Mouse (Mus musculus) natural killer cell, adult 2 months (primary cell): ENCODE measurements around the gene Agrp.

Experiments
- DNase-seq, 2 experiments: peaks; one replicate each; pipeline ENCODE4 v3.0.0; 2022; ENCODE audit warnings: low spot score in 2 of 2

The Agrp gene

GRCm38 (mm10) chr8:105601301-105601700 is 35.9 kb downstream of the Agrp start:
- no peak for DNase-seq

DNA sequence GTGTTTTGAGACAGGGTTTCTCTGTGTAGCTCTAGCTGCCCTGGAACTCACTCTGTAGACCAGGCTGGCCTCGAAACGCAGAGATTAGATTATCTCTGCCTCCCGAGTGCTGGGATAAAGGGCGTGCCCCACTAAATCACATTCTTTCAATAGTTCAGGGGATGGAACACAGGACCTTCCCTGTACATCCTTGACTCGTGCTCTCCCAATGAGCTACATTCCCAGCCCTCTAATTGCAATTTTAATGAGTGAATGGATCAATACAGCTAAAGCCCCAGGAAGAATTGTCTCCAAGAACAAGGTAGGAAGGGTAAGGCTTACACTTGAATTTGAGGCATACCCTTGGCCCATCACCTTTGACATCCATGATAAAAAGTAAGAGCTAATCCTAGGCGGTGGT is 38.4 kb downstream of the Agrp start:
- DNase-seq, result no peak

GRCm38 (mm10) chr8:105596362-105597034 is 40.7 kb downstream of the Agrp start:
- DNase-seq, result peak; percentile 60 to 72

DNA sequence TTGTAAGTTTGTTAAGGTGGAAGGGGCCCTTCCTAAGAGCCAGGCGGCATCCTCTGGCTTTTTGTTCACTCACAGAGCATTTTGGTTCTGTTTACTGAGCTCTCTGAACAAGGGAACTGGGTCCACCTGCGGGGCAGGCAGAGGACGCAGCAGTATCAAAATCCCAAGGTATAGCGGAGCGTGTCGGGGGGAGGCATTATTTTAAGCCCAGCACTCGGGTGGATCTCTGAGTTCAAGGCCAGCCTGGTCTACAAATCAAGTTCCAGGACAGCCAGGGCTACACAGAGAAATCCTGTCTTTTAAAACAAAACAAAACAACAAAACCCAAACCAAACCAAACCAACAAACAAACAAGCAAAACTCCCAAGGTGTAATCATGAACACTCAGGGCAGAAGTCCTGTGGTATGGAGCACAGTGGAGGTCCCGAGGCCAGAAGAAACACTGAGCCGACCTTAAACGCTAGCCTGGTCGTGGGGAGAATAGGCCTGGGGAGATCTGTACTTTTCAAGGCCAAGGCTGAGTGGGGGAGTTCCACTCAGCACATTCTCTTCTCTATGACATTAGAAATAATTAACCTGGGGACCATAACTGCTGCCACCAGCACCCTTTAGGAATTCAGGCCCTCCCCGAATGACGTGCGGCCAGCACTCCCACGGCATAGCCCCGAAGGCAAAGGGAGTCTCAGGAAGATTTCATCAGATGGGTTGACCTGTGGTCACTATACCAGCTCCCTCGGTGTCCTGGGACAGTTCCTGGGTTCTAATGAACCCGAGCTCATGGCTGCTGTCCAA is 42.5 kb downstream of the Agrp start:
- no peak for DNase-seq

DNA sequence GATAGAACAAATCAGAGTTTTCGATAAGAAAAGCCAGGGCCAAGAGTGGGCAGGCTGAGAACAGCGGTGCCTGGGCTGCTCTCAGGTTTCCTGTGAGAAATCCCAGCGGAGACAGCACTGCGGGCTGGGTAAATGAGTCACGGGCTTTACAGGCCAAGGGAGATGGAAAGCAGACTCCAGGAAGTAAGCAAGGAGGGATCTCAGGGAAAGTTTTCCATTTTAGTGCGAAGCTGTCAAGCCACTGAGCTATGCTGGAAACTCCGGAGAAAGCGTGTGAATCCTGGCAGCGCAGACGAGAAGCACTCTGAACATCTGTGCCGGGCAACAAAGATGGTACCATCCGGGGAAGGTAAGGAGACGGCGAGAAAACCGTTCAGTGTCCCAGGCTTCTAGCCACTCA is 43.3 kb downstream of the Agrp start:
- DNase-seq, result no peak

GRCm38 (mm10) chr8:105592431-105592830 is 44.8 kb downstream of the Agrp start:
- no peak for DNase-seq

DNA sequence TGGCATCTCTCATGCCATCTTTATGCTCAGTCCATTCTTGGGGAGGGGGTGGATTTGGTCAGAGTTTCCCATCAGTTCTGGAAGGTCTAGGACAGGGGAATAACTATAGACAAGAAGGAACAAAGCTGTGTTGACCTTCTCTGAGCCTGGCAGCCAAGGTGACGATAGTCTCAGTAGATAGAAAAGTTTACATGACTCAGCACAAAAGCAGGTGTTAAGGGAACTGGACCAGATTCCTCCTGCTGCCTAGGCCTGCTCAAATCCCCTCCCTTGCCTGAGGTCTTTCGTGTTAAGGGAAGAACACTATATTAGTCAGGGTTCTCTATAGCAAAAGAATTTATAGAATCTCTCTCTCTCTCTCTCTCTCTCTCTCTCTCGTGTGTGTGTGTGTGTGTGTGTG is 57.5 kb downstream of the Agrp start:
- no peak for DNase-seq

GRCm38 (mm10) chr8:105575538-105575937 is 61.7 kb downstream of the Agrp start:
- no peak for DNase-seq

- no peak for DNase-seq
Measured at GRCm38 (mm10) chr8:105574741-105575140, 62.5 kb downstream of the Agrp start.

DNA sequence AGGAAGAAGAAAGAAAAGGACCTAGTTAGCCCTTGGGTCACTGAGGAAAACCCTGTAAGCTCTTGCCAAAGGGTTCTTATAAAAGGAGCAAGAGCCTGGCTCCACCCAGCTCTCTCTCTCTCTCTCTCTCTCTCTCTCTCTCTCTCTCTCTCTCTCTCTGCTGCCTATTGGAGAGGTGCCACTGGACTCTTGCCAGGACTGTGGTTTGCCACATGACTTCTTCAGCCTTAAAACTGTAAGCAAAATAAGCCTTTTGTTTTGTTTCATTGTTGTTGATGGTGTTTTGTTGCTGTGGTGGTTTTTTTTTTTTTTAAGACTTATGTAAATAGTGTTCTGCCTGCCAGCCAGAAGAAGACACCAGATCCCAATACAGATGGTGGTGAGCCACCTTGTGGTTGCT is 63.8 kb downstream of the Agrp start:
- DNase-seq, result peak; percentile 38 to 52

GRCm38 (mm10) chr8:105571810-105572209 is 65.4 kb downstream of the Agrp start:
- no peak for DNase-seq

- peak in 1 of 2 experiments; percentile 50 for DNase-seq
Measured at GRCm38 (mm10) chr8:105566703-105567595, 70.2 kb downstream of the Agrp start.

DNA sequence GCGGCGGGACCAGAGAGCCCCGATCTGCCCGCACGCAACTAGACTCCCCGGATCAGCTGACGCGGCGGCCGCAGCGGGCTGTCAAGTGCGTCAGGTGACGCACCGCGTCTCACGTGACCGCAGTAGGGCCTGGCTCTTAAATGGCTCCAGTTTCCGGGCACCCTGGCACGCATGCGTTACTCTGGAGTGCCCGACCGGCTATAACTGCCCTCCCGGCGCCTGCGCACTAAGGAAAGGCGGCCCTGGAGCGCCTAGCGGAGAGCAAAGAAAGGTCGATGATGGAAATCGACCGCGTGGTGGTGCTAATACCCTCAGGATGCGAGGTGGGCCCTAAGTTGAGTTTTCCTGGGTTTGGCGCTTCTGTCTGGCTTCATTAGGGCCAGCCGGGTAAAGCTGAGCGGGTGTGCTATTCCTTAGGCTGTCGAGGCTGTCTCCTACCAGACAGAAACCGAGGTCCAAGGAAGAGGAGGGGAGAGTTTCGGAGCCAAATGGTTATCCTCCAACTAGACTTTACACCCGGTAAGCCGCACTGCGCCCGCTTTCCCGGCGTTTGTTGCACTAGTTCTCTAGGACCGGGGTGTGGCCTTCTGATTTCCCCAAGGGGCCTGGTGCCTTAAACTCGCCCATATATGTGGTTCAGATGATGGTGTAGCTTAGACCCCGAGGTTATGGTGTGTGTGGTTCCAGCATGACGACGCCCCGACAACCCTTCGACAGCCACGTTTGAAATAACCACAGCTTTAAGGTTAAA is 71.1 kb downstream of the Agrp start, which contains the start of gene Atp6v0d1:
TSS of gene Atp6v0d1 (minus strand) at position 96 of the 751 bp plus-strand sequence.
- DNase-seq, result peak; percentile 99 to 100

DNA sequence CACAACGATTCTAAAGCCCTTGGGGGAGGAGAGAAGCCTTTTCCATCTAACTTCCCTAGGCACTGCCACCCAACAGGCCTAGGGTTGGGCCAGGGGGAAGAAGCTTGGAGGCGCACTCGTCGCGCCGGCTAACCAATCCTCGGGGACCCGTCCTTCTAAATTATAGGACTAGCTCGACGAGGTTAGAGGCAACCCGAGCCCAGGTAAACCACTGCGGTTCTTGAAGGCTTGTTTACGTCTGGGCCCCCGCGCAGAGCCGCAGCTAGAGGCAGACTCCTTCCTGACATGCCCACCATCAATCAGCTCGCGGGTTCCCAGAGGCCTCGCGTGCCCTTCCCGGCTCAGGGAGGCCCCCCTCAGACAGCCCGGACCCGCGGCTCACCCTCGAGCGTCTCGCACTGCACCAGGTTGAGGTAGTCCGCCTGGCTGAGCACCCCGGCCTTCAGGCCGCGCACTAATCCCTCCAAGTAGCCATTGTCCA is 71.8 kb downstream of the Agrp start:
- DNase-seq, result no peak

DNA sequence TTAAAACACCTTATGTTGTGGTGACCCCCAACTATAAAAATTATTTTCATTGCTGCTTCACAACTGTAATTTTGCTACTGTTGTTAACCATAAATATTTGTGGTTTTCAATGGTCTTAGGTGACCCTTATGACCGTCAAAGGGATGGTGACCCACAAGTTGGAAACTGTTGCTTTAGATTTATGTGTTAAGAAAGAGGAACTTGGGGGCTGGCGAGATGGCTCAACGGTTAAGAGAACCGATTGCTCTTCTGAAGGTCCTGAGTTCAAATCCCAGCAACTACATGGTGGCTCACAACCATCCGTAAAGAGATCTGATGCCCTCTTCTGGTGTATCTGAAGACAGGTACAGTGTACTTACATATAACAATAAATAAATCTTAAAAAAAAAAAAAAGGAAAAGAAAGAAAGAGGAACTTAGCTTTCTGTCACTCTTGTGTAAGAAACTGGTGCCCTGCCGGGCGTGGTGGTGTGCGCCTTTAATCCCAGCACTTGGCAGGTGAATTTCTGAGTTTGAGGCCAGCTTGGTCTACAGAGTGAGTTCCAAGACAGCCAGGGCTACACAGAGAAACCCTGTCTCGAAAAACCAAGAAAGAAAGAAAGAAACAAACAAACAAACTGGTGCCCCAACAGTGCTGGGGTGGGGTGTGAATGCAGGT is 72.5 kb downstream of the Agrp start:
- peak in 1 of 2 experiments; percentile 42 for DNase-seq

DNA sequence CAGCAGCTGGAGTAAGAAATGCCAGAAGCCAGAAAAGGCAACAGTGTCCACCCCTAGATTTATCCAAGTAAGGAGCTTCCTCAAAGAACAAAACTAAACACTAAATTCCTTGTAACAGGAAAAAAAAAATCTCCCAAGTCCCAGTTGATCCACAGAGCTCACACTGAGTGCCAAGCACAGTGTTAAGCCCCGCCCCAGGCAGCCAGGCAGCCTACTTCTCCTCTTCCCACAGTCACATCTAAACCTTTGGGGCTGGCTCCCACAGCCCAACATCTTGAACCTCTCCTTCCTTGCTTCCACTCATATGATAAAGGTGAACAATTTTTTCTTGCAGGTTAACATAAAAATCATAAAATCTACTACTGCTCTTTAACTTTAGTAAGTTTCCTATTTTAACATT is 73.3 kb downstream of the Agrp start:
- no peak for DNase-seq

- DNase-seq, result no peak
Measured at GRCm38 (mm10) chr8:105562863-105563262, 74.3 kb downstream of the Agrp start.

GRCm38 (mm10) chr8:105555230-105555629 is 82.0 kb downstream of the Agrp start:
- no peak for DNase-seq

GRCm38 (mm10) chr8:105554087-105554486 is 83.1 kb downstream of the Agrp start:
- DNase-seq, result peak; percentile 32 to 57

- DNase-seq, result no peak
Measured at GRCm38 (mm10) chr8:105552824-105553223, 84.4 kb downstream of the Agrp start.

- DNase-seq, result no peak
Measured at GRCm38 (mm10) chr8:105552032-105552431, 85.2 kb downstream of the Agrp start.
